Mouse (Mus musculus): ENCODE results near the gene Phtf1.

Phtf1 gene

GRCm38 (mm10) chr3:104020101-104020500 lies 52.2 kb downstream of the Phtf1 start:
- no peak for DNase-seq (ENCODE audit: low spot score)

- no peak for DNase-seq (ENCODE audit: low spot score)
These were observed 59.0 kb downstream of the Phtf1 start for GRCm38 (mm10) chr3:104026938-104027337.

- DNase-seq (ENCODE audit: low spot score), result no peak
These were observed 64.2 kb downstream of the Phtf1 start for GRCm38 (mm10) chr3:104032086-104032485.

GRCm38 (mm10) chr3:104032747-104033146 lies 64.8 kb downstream of the Phtf1 start:
- no peak for DNase-seq (ENCODE audit: low spot score)

- DNase-seq (ENCODE audit: low spot score), result no peak
These were observed 91.2 kb downstream of the Phtf1 start for GRCm38 (mm10) chr3:104059001-104059622.

- DNase-seq (ENCODE audit: low spot score), result no peak
These were observed 101.5 kb downstream of the Phtf1 start for GRCm38 (mm10) chr3:104069395-104069794.

Measured in ovary, postnatal 14 days (tissue).